Comparison of ENCODE assay signal across 7 mouse cellular contexts in genomic region chr2:33734781-33735485, GRCm38 (mm10).
DNase-seq lines count a peak whose midpoint lies in the region; ATAC-seq and TF ChIP-seq lines count a peak whose summit lies in the region.

No protein-coding gene starts in this region.

- TF ChIP-seq CTCF in left cerebral cortex, adult 2 months (IDR thresholded peaks at IDR 0.05), result peak; percentile 97
- peak; percentile 94; the same call in 1 of the 2 replicates for TF ChIP-seq CTCF in small intestine, adult 2 months (IDR thresholded peaks at IDR 0.05; ENCODE audit: extremely low read depth, insufficient read length, insufficient replicate concordance, low read depth, low read length)

- no peak for TF ChIP-seq POLR2A in small intestine, adult 2 months (IDR thresholded peaks at IDR 0.05; ENCODE audit: low read depth, low read length)

- H3K27ac ChIP-seq in forebrain, embryonic 10.5 days, result 0 out of 2 replicates have a peak overlapping the region, but pooled peaks have one; percentile 36
- H3K27ac ChIP-seq in hindbrain, embryonic 13.5 days, result no peak overlapping the region; the same call in 1 of the 2 replicates
- H3K27ac ChIP-seq in left cerebral cortex, adult 2 months, result no peak overlapping the region
- no peak overlapping the region for H3K27ac ChIP-seq in midbrain, embryonic 11.5 days (ENCODE audit: low read depth, low read length)
- H3K27ac ChIP-seq in small intestine, adult 2 months (ENCODE audit: insufficient read depth, low read depth, low read length), result no peak overlapping the region

- peak; percentile 55 for DNase-seq in Muller cell, postnatal 12 days (ENCODE audit: inconsistent ontology term)
- peak; percentile 55 for DNase-seq in c-Kit-negative CD71-positive TER-119-positive erythroid progenitor cells, embryonic 14.5 days (ENCODE audit: low read depth, low spot score)
- DNase-seq in forebrain, embryonic 10.5 days (ENCODE audit: extremely low spot score, low spot score), result peak; percentile 89
- DNase-seq in left cerebral cortex, adult 2 months (ENCODE audit: extremely low spot score in 1 of 2, low spot score in 2 of 2), result peak; percentile 75 to 86
- DNase-seq in midbrain, embryonic 11.5 days (ENCODE audit: low spot score, missing footprints), result peak; percentile 99

- WGBS in forebrain, embryonic 10.5 days, result 40% methylated on average over 10 of the region's 10 CpGs
- WGBS in hindbrain, embryonic 13.5 days, result 40% methylated on average over 10 of the region's 10 CpGs
- WGBS in midbrain, embryonic 11.5 days, result 38% methylated on average over 10 of the region's 10 CpGs
- WGBS in small intestine, adult 2 months, result 37% methylated on average over 10 of the region's 10 CpGs

- ATAC-seq in hindbrain, embryonic 13.5 days (ENCODE audit: low FRiP score), result 0 out of 2 replicates have a peak, but pooled peaks have one; percentile 34
- no peak for ATAC-seq in midbrain, embryonic 11.5 days (ENCODE audit: low FRiP score)

- H3K9ac ChIP-seq in hindbrain, embryonic 13.5 days, result no peak overlapping the region
- H3K9ac ChIP-seq in midbrain, embryonic 11.5 days (ENCODE audit: low read length), result no peak overlapping the region

- peaks cover 64% of the 10 kb centered on the region for H3K27me3 ChIP-seq in forebrain, embryonic 10.5 days (ENCODE audit: poor library complexity, severe bottlenecking)
- no peaks in the 10 kb centered on the region for H3K27me3 ChIP-seq in hindbrain, embryonic 13.5 days
- no peaks in the 10 kb centered on the region for H3K27me3 ChIP-seq in midbrain, embryonic 11.5 days (ENCODE audit: control insufficient read depth, insufficient read depth, low read length)
- no peaks in the 10 kb centered on the region for H3K27me3 ChIP-seq in small intestine, adult 2 months (ENCODE audit: control insufficient read depth, insufficient read depth, low read length)

- no peak overlapping the region for H3K4me2 ChIP-seq in hindbrain, embryonic 13.5 days
- no peak overlapping the region for H3K4me2 ChIP-seq in midbrain, embryonic 11.5 days

- no peaks in the 10 kb centered on the region for H3K9me3 ChIP-seq in forebrain, embryonic 10.5 days
- no peaks in the 10 kb centered on the region for H3K9me3 ChIP-seq in hindbrain, embryonic 13.5 days
- no peaks in the 10 kb centered on the region for H3K9me3 ChIP-seq in midbrain, embryonic 11.5 days (ENCODE audit: control insufficient read depth, low read length)

- peaks cover 32% of the 10 kb centered on the region for H3K4me1 ChIP-seq in forebrain, embryonic 10.5 days
- peaks cover 27% of the 10 kb centered on the region for H3K4me1 ChIP-seq in hindbrain, embryonic 13.5 days (replicated peaks)
- peaks cover 5% of the 10 kb centered on the region for H3K4me1 ChIP-seq in midbrain, embryonic 11.5 days (ENCODE audit: control insufficient read depth, insufficient read depth, low read length)
- H3K4me1 ChIP-seq in small intestine, adult 2 months (ENCODE audit: control insufficient read depth, insufficient read depth, insufficient read length, low read length), result no peaks in the 10 kb centered on the region

- peaks cover 31% of the 10 kb centered on the region for H3K36me3 ChIP-seq in forebrain, embryonic 10.5 days (replicated peaks)
- H3K36me3 ChIP-seq in hindbrain, embryonic 13.5 days, result peaks cover 46% of the 10 kb centered on the region
- 0 out of 2 replicates have a peak, but pooled peaks cover 2% of the 10 kb centered on the region for H3K36me3 ChIP-seq in midbrain, embryonic 11.5 days (ENCODE audit: control insufficient read depth, insufficient read depth, low read length)
- no peaks in the 10 kb centered on the region for H3K36me3 ChIP-seq in small intestine, adult 2 months (ENCODE audit: control insufficient read depth, insufficient read depth, low read length)

- intact Hi-C loops in left cerebral cortex, adult 2 months (cut with DNase I), result loop anchor here (1.0 to 10.0 kb wide), 3 partner anchors 53 to 248 kb away; no protein-coding TSS in a partner anchor

- no peak overlapping the region for H3K4me3 ChIP-seq in forebrain, embryonic 10.5 days
- H3K4me3 ChIP-seq in hindbrain, embryonic 13.5 days, result no peak overlapping the region
- H3K4me3 ChIP-seq in left cerebral cortex, adult 2 months, result no peak overlapping the region
- no peak overlapping the region for H3K4me3 ChIP-seq in midbrain, embryonic 11.5 days (ENCODE audit: low read depth, low read length)
- H3K4me3 ChIP-seq in small intestine, adult 2 months (ENCODE audit: low read depth, low read length), result no peak overlapping the region
